Mouse (Mus musculus): ENCODE results near the gene Arhgef19. TPM values are rescaled to one million over a fixed set of nuclear protein-coding genes. Genes with fewer than 3 reads are reported as not detected.

The Arhgef19 gene
- polyA plus RNA-seq, 1 experiment from 2014 or later: 3.2 TPM

DNA sequence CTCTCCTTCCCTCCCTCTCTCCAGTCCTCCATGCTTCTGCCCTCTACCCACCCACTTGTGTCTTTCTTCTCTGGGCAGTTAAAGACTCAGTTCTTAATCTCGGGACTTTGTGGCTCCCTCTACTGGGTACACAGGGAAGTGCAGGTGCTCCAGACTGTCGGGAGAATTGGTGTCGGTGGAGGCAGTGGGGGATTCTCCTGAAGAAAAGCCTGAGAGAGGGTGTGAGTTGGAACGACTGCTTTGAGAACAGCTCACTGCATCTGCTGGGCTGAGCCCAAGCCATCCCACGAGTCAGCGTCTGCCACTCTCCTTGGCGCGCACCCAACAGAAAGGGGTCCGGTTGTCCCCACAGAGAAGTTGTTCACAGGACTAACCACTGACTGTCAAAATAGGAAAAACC lies 28.5 kb downstream of the Arhgef19 start:
- H3K36me3 ChIP-seq: no peaks in the 10 kb centered on the region
- H3K27me3 ChIP-seq: no peaks in the 10 kb centered on the region
- H3K27ac ChIP-seq: no peak overlapping the region
- H3K4me2 ChIP-seq: no peak overlapping the region
- H3K9ac ChIP-seq: no peak overlapping the region
- ATAC-seq (replicated peaks; ENCODE audit: insufficient number of reproducible peaks, insufficient read depth, low FRiP score, low read depth): no peak
- no peaks in the 10 kb centered on the region for H3K9me3 ChIP-seq (replicated peaks)
- peaks cover 6% of the 10 kb centered on the region; the same call in 1 of the 2 replicates for H3K4me1 ChIP-seq (replicated peaks)
- WGBS: 39% methylated on average over 9 of the region's 9 CpGs
- H3K4me3 ChIP-seq: no peak overlapping the region

DNA sequence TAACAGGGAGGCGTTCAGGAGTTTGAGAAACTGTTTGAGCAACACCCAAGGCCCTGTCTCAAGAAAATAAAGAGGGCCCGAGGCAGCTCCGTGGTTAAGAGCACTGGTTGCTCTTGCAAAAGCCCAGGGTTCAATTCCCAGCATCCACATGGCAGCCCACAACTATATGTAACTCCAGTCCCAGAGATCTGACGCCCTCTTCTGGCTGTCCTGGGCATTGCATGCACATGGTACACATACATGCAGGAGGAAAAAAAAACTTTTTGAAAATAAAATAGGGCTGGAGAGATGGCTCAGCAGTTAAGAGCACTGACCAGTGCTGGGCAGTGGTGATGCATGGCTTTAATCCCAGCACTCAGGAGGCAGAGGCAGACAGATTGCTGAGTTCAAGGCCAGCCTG lies 29.1 kb downstream of the Arhgef19 start:
- no peak for ATAC-seq (replicated peaks; ENCODE audit: insufficient number of reproducible peaks, insufficient read depth, low FRiP score, low read depth)

GRCm38 (mm10) chr4:141269080-141269479 lies 29.8 kb downstream of the Arhgef19 start:
- 69% methylated on average over 6 of the region's 6 CpGs for WGBS
- no peak overlapping the region for H3K9ac ChIP-seq
- no peak overlapping the region for H3K27ac ChIP-seq
- H3K36me3 ChIP-seq: no peaks in the 10 kb centered on the region
- no peaks in the 10 kb centered on the region for H3K27me3 ChIP-seq
- no peak overlapping the region for H3K4me2 ChIP-seq
- no peak overlapping the region for H3K4me3 ChIP-seq
- H3K9me3 ChIP-seq (replicated peaks): no peaks in the 10 kb centered on the region
- H3K4me1 ChIP-seq (replicated peaks): peaks cover 14% of the 10 kb centered on the region
- ATAC-seq (replicated peaks; ENCODE audit: insufficient number of reproducible peaks, insufficient read depth, low FRiP score, low read depth): no peak

More for the DNA sequence above, 29.1 kb downstream of the Arhgef19 start:
- Histone ChIP-seq H3K27me3 (no peaks in the 10 kb centered on the region), H3K4me3 (no peak overlapping the region), H3K27ac (no peak overlapping the region), H3K4me2 (no peak overlapping the region), H3K36me3 (no peaks in the 10 kb centered on the region), H3K9ac (no peak overlapping the region), H3K4me1 (replicated peaks) (peaks cover 10% of the 10 kb centered on the region), H3K9me3 (replicated peaks) (no peaks in the 10 kb centered on the region)
- 80% methylated on average over 4 of the region's 4 CpGs for WGBS

DNA sequence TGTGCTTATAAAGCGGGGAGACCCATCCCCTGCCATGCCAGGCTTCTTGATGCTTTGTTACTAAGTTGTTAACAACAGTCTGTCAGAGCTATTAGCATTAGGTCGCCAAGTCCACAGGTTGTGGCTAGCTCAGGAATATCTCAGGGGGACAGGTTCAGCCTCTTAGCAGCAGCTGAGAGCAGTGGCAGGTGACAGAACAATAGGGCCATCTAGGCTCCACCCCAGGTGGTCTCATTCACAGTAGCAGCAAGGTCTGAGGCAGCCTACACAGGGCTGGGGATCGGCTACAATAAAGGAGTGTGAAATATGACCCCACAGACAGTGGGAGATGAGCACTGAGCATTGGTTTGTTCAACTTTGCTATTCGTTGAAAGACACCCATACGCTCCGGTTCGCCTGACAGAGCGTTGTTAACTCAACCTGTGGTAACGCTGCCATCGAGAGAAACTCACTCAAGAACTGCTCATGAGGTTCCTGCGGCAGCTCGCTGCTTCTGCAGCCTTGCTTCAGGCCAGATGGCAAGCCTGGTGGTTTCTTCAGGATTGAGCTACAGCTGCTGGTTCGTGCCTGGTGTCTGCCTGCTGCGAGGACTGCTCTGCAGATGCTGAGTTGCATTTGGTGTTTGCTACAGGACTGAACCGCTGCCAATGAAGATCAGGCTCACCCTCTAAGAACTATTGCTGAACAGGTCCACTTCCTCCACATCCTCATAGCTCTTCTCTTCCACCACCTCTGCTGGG lies 31.1 kb downstream of the Arhgef19 start:
- WGBS: 69% methylated on average over 15 of the region's 15 CpGs
- Histone ChIP-seq H3K4me2 (no peak overlapping the region), H3K4me3 (no peak overlapping the region), H3K9me3 (replicated peaks) (no peaks in the 10 kb centered on the region), H3K36me3 (no peaks in the 10 kb centered on the region), H3K9ac (no peak overlapping the region), H3K27me3 (peaks cover 3% of the 10 kb centered on the region; the same call in 1 of the 2 replicates), H3K27ac (no peak overlapping the region), H3K4me1 (replicated peaks) (peaks cover 25% of the 10 kb centered on the region)
- no peak for ATAC-seq (replicated peaks; ENCODE audit: insufficient number of reproducible peaks, insufficient read depth, low FRiP score, low read depth)

DNA sequence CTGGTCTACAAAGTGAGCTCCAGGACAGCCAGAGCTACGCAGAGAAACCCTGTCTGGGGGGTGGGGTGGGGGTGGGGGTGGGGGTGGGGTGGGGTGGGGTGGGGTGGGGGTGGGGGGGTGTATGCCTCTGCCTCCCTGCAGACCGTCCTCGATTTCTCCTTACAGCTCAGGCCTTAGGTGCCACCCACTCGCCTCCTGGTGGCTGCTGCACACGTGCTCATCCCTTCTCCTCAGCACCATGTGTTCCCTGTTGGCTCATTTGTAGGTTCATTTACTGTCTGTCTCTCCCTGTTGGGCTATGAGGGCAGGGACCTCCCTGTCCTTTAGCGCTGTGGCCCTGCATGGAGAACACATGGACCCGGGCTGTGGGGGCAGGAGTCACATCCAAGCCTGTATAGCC lies 31.9 kb downstream of the Arhgef19 start:
- no peaks in the 10 kb centered on the region for H3K9me3 ChIP-seq (replicated peaks)
- WGBS: 75% methylated on average over 7 of the region's 7 CpGs
- no peak overlapping the region for H3K9ac ChIP-seq
- no peaks in the 10 kb centered on the region for H3K36me3 ChIP-seq
- no peak overlapping the region for H3K4me2 ChIP-seq
- H3K4me1 ChIP-seq (replicated peaks): peaks cover 25% of the 10 kb centered on the region
- H3K27ac ChIP-seq: no peak overlapping the region
- no peak for ATAC-seq (replicated peaks; ENCODE audit: insufficient number of reproducible peaks, insufficient read depth, low FRiP score, low read depth)
- H3K4me3 ChIP-seq: no peak overlapping the region
- peaks cover 7% of the 10 kb centered on the region; the same call in 1 of the 2 replicates for H3K27me3 ChIP-seq

DNA sequence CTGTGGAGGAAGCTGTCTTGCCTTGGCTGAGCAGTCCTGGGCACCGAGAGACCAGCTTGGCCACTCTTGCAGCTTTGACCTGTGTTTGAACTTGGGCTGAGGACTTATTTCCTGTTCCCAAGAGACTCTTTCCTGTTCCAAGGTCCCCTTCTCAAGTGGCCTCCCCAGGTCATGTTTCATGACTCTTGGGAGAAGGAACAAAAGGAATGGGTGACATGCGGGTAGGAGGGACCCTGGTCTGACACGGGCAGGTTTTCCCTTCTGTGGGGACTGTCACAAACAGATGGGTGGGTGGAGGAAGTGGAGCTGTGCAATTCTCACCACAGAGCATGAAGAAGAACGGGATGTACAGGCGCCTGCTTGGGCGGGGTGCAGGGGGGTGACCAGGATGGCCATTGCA lies 32.4 kb downstream of the Arhgef19 start:
- no peak overlapping the region for H3K9ac ChIP-seq
- H3K36me3 ChIP-seq: no peaks in the 10 kb centered on the region
- peaks cover 25% of the 10 kb centered on the region for H3K4me1 ChIP-seq (replicated peaks)
- 71% methylated on average over 6 of the region's 6 CpGs for WGBS
- no peak overlapping the region for H3K4me3 ChIP-seq
- no peak overlapping the region for H3K27ac ChIP-seq
- H3K4me2 ChIP-seq: no peak overlapping the region
- no peak for ATAC-seq (replicated peaks; ENCODE audit: insufficient number of reproducible peaks, insufficient read depth, low FRiP score, low read depth)
- peaks cover 7% of the 10 kb centered on the region; the same call in 1 of the 2 replicates for H3K27me3 ChIP-seq
- H3K9me3 ChIP-seq (replicated peaks): no peaks in the 10 kb centered on the region

- ATAC-seq (replicated peaks; ENCODE audit: insufficient number of reproducible peaks, insufficient read depth, low FRiP score, low read depth): no peak
- Histone ChIP-seq H3K4me2 (peak overlapping the region; percentile 56), H3K27ac (no peak overlapping the region)
These were observed 33.6 kb downstream of the Arhgef19 start for GRCm38 (mm10) chr4:141272878-141273277.

DNA sequence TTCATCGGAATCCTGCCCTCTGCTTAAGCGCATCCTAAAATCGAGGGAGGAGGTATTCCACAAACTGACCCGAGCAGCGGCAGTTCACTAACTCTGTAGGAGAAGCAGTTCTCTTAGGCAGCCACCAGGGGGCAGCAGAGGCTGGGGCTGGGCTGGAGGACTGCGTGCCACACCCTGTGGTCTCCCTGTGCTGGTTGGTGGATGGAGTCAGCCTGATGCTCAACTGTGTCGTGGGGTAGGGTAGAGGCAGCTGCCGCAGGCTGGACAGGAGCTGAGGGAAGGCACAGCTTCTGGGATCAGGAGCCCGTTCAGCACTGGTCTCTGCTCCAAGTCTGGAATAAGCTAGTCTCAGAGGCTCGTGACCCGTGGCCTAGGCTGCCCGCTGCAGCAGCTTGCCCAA lies 34.0 kb downstream of the Arhgef19 start:
- 20% methylated on average over 12 of the region's 12 CpGs for WGBS
- ATAC-seq (replicated peaks; ENCODE audit: insufficient number of reproducible peaks, insufficient read depth, low FRiP score, low read depth): peak; percentile 58

More at GRCm38 (mm10) chr4:141272878-141273277, 33.6 kb downstream of the Arhgef19 start:
- Histone ChIP-seq H3K9ac (no peak overlapping the region), H3K9me3 (replicated peaks) (no peaks in the 10 kb centered on the region), H3K27me3 (peaks cover 7% of the 10 kb centered on the region; the same call in 1 of the 2 replicates), H3K4me1 (replicated peaks) (peaks cover 34% of the 10 kb centered on the region), H3K36me3 (no peaks in the 10 kb centered on the region), H3K4me3 (peak overlapping the region; percentile 23)
- 15% methylated on average over 14 of the region's 14 CpGs for WGBS

GRCm38 (mm10) chr4:141274485-141275341 lies 35.4 kb downstream of the Arhgef19 start:
- Histone ChIP-seq H3K9ac (no peak overlapping the region), H3K36me3 (no peaks in the 10 kb centered on the region), H3K9me3 (replicated peaks) (no peaks in the 10 kb centered on the region), H3K27me3 (peaks cover 7% of the 10 kb centered on the region; the same call in 1 of the 2 replicates), H3K4me1 (replicated peaks) (peaks cover 46% of the 10 kb centered on the region), H3K4me3 (no peak overlapping the region), H3K27ac (no peak overlapping the region), H3K4me2 (peak overlapping the region; percentile 45)
- 32% methylated on average over 23 of the region's 23 CpGs for WGBS
- no peak for ATAC-seq (replicated peaks; ENCODE audit: insufficient number of reproducible peaks, insufficient read depth, low FRiP score, low read depth)

More for the DNA sequence above, 34.0 kb downstream of the Arhgef19 start:
- Histone ChIP-seq H3K4me3 (peak overlapping the region; percentile 23), H3K27me3 (peaks cover 7% of the 10 kb centered on the region; the same call in 1 of the 2 replicates), H3K9ac (no peak overlapping the region), H3K4me2 (peak overlapping the region; percentile 56), H3K9me3 (replicated peaks) (no peaks in the 10 kb centered on the region), H3K36me3 (no peaks in the 10 kb centered on the region), H3K4me1 (replicated peaks) (peaks cover 36% of the 10 kb centered on the region), H3K27ac (no peak overlapping the region)

DNA sequence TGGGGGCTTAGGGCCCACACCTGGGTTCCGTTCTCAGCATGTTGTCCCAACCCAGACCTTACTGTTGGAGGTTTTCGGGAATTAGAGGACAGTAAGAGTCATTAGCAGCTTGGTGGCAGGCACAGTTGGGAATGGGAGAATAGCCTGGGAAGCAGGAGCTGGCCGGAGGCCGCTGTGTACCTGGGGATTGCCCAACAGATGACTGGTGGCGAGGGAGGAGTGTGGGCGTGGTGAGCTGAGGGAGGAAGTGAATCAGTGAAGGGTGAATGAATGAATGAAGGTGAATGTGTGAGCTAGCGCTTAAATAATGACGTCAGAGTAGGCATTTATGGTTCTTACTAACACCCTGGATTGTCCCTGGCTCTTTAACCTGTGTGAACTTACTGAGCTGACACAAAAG lies 37.9 kb downstream of the Arhgef19 start:
- peaks cover 7% of the 10 kb centered on the region; the same call in 1 of the 2 replicates for H3K27me3 ChIP-seq
- no peak overlapping the region for H3K4me3 ChIP-seq
- ATAC-seq (replicated peaks; ENCODE audit: insufficient number of reproducible peaks, insufficient read depth, low FRiP score, low read depth): no peak
- peak overlapping the region; percentile 83; the same call in 1 of the 2 replicates for H3K27ac ChIP-seq
- WGBS: 86% methylated on average over 8 of the region's 8 CpGs
- no peak overlapping the region for H3K4me2 ChIP-seq
- H3K4me1 ChIP-seq (replicated peaks): peaks cover 49% of the 10 kb centered on the region
- no peak overlapping the region for H3K9ac ChIP-seq
- no peaks in the 10 kb centered on the region for H3K9me3 ChIP-seq (replicated peaks)
- no peaks in the 10 kb centered on the region for H3K36me3 ChIP-seq

- Histone ChIP-seq H3K4me3 (no peak overlapping the region), H3K27me3 (peaks cover 7% of the 10 kb centered on the region; the same call in 1 of the 2 replicates), H3K9me3 (replicated peaks) (no peaks in the 10 kb centered on the region), H3K36me3 (no peaks in the 10 kb centered on the region), H3K4me2 (peak overlapping the region; percentile 24; the same call in 1 of the 2 replicates), H3K9ac (peak overlapping the region; percentile 19; the same call in 1 of the 2 replicates), H3K27ac (peak overlapping the region; percentile 83), H3K4me1 (replicated peaks) (peaks cover 46% of the 10 kb centered on the region)
- ATAC-seq (replicated peaks; ENCODE audit: insufficient number of reproducible peaks, insufficient read depth, low FRiP score, low read depth): peak; percentile 70
- 35% methylated on average over 7 of the region's 7 CpGs for WGBS
These were observed 38.9 kb downstream of the Arhgef19 start for GRCm38 (mm10) chr4:141278154-141278553.

Measured in heart, embryonic 15.5 days (tissue).